Mouse (Mus musculus) lung, postnatal 0 days (tissue): Measurements from ENCODE around the gene Gm10491. TPM values are rescaled to one million over a fixed set of nuclear protein-coding genes. Genes with fewer than 3 reads are reported as not detected.
"Not testable (repeated sequence)": the region's sequence is repeated elsewhere in the genome, so short reads cannot be mapped to it uniquely, and the experiment has no call there.

Experiments used
- ATAC-seq: fragments of 200-750 bp; cut with Nextera tagmentation; 2 replicates; pipeline ENCODE4 v1.8.0; 2017; ENCODE audit warnings: moderate library complexity
- DNase-seq: peaks from one replicate; pipeline ENCODE4 v3.0.0-alpha.2; 2016; ENCODE audit warnings: low spot score
- H3K27ac ChIP-seq: fragments of 300-500 bp; sonication (generic); 2 replicates; pipeline ENCODE4 v1.5.1; 2014; ENCODE audit warnings: antibody characterized with exemption, mild to moderate bottlenecking, low read length, mixed read lengths
- H3K27me3 ChIP-seq: fragments of 300-500 bp; sonication (generic); replicated peaks from 2 replicates; pipeline ENCODE4 v1.6.1; 2014; ENCODE audit warnings: low read length, mixed read lengths; ENCODE audit not compliant: insufficient read depth
- H3K36me3 ChIP-seq: fragments of 300-500 bp; sonication (generic); 2 replicates; pipeline ENCODE4 v1.6.1; 2014; ENCODE audit warnings: low read length, mixed read lengths; ENCODE audit not compliant: insufficient read depth
- H3K4me1 ChIP-seq: fragments of 300-500 bp; sonication (generic); 2 replicates; pipeline ENCODE4 v1.6.1; 2014; ENCODE audit warnings: antibody characterized with exemption, low read depth, low read length, mixed read lengths; ENCODE audit not compliant: insufficient read depth
- H3K4me2 ChIP-seq: fragments of 300-500 bp; sonication (generic); replicated peaks from 2 replicates; pipeline ENCODE4 v1.6.1; 2014; ENCODE audit warnings: low read depth, mild to moderate bottlenecking, low read length, moderate library complexity, mixed read lengths
- H3K4me3 ChIP-seq: fragments of 300-500 bp; sonication (generic); 2 replicates; pipeline ENCODE4 v1.5.1; 2014; ENCODE audit warnings: low read depth, low read length
- H3K9ac ChIP-seq: fragments of 300-500 bp; sonication (generic); replicated peaks from 2 replicates; pipeline ENCODE4 v1.6.1; 2014; ENCODE audit warnings: low read depth, mild to moderate bottlenecking
- H3K9me3 ChIP-seq: fragments of 300-500 bp; sonication (generic); 2 replicates; pipeline ENCODE4 v1.6.1; 2016; ENCODE audit warnings: low read length, mixed read lengths
- CTCF ChIP-seq: IDR thresholded peaks from 2 replicates; pipeline ENCODE4 v1.5.1; 2016; ENCODE audit warnings: antibody characterized with exemption, mild to moderate bottlenecking
- EP300 ChIP-seq: IDR thresholded peaks from 2 replicates; pipeline ENCODE4 v1.6.1; 2016; ENCODE audit warnings: antibody characterized with exemption, mild to moderate bottlenecking, control low read depth
- WGBS: fragments of 180-500 bp; shearing (Covaris S2); extraction: QIAGEN DNeasy Blood & Tissue Kit; methylation state at CpG from one replicate; pipeline ENCODE4 v1.1.7; 2014; 5-methylcytosine and 5-hydroxymethylcytosine counted together
- polyA plus RNA-seq: library from polyadenylated mRNA; unstranded; fragments of >200 nt; fragmentation: Nextera tagmentation; extraction: Ambion mirVana; gene quantifications from 2 replicates; pipeline ENCODE4 v1.2.1, GENCODE M21; 2015

Gm10491 gene
- polyA plus RNA-seq, 1 experiment from 2014 or later: not detected

- Histone ChIP-seq H3K4me1 (no peaks in the 10 kb centered on the region), H3K9me3 (no peaks in the 10 kb centered on the region), H3K27ac (no peak overlapping the region), H3K27me3 (no peaks in the 10 kb centered on the region), H3K4me2 (no peak overlapping the region), H3K4me3 (no peak overlapping the region), H3K9ac (no peak overlapping the region), H3K36me3 (no peaks in the 10 kb centered on the region)
- 59% methylated on average over 10 of the region's 11 CpGs for WGBS
- TF ChIP-seq CTCF: peak; percentile 23; the same call in 1 of the 2 replicates
- TF ChIP-seq EP300: no peak
- DNase-seq (no peak), ATAC-seq (no peak)
Observed at GRCm38 (mm10) chrX:7936874-7937273, 29.2 kb upstream of the Gm10491 start.

GRCm38 (mm10) chrX:7928270-7928790 lies 20.7 kb upstream of the Gm10491 start, which contains the start of gene Eras:
Gene Eras, minus strand, starts transcription at chrX:7928607.
- Histone ChIP-seq H3K4me2 (no peak within 1 kb of the TSS), H3K36me3 (no peaks in the 10 kb centered on the region), H3K27ac (no peak within 1 kb of the TSS), H3K4me3 (no peak within 1 kb of the TSS), H3K27me3 (0 out of 2 replicates have a peak, but pooled peaks cover 2% of the 10 kb centered on the region), H3K9me3 (no peaks in the 10 kb centered on the region), H3K9ac (no peak within 1 kb of the TSS), H3K4me1 (no peaks in the 10 kb centered on the region)
- TF ChIP-seq CTCF (no peak), EP300 (no peak)
- ATAC-seq: no peak
- 14% methylated on average over 18 of the region's 19 CpGs for WGBS
- no peak for DNase-seq

- no peak for DNase-seq
- no peak overlapping the region for H3K27ac ChIP-seq
- 14% methylated on average over 10 of the region's 10 CpGs for WGBS
- no peaks in the 10 kb centered on the region for H3K36me3 ChIP-seq
- H3K27me3 ChIP-seq: peaks cover 3% of the 10 kb centered on the region; the same call in 1 of the 2 replicates
- TF ChIP-seq CTCF (no peak), EP300 (no peak)
- no peak overlapping the region for H3K4me3 ChIP-seq
- H3K9me3 ChIP-seq: no peaks in the 10 kb centered on the region
- no peak overlapping the region for H3K4me2 ChIP-seq
- no peaks in the 10 kb centered on the region for H3K4me1 ChIP-seq
- no peak for ATAC-seq
- no peak overlapping the region for H3K9ac ChIP-seq
Observed at GRCm38 (mm10) chrX:7927116-7927515, 19.5 kb upstream of the Gm10491 start.

GRCm38 (mm10) chrX:7926266-7926665 lies 18.6 kb upstream of the Gm10491 start:
- TF ChIP-seq CTCF: no peak
- no peak for TF ChIP-seq EP300
- no peak overlapping the region for H3K27ac ChIP-seq
- no peaks in the 10 kb centered on the region for H3K4me1 ChIP-seq
- H3K36me3 ChIP-seq: no peaks in the 10 kb centered on the region
- ATAC-seq (no peak), DNase-seq (no peak)
- H3K4me3 ChIP-seq: no peak overlapping the region
- H3K9me3 ChIP-seq: no peaks in the 10 kb centered on the region
- no peak overlapping the region for H3K4me2 ChIP-seq
- no peak overlapping the region for H3K9ac ChIP-seq
- H3K27me3 ChIP-seq: peaks cover 3% of the 10 kb centered on the region; the same call in 1 of the 2 replicates
- whole genome bisulfite sequencing: 62% methylated on average over 6 of the region's 6 CpGs

- 0 out of 2 replicates have a peak, but pooled peaks have one; percentile 16 for ATAC-seq
- H3K27ac ChIP-seq: no peak overlapping the region
- H3K27me3 ChIP-seq: peaks cover 9% of the 10 kb centered on the region; the same call in 1 of the 2 replicates
- 0 out of 2 replicates have a peak overlapping the region, but pooled peaks have one; percentile 3 for H3K4me3 ChIP-seq
- H3K4me2 ChIP-seq: peak overlapping the region; percentile 43
- WGBS: 13% methylated on average over 25 of the region's 48 CpGs
- no peak overlapping the region for H3K9ac ChIP-seq
- no peaks in the 10 kb centered on the region for H3K4me1 ChIP-seq
- no peak for DNase-seq
- no peaks in the 10 kb centered on the region for H3K36me3 ChIP-seq
- TF ChIP-seq CTCF: no peak
- TF ChIP-seq EP300: no peak
- H3K9me3 ChIP-seq: no peaks in the 10 kb centered on the region
Observed at GRCm38 (mm10) chrX:7922032-7922431, 14.4 kb upstream of the Gm10491 start.

- no peaks in the 10 kb centered on the region for H3K9me3 ChIP-seq
- DNase-seq (no peak), ATAC-seq (no peak)
- no peak within 1 kb of the TSS for H3K4me3 ChIP-seq
- no peak within 1 kb of the TSS for H3K27ac ChIP-seq
- no peak within 1 kb of the TSS for H3K4me2 ChIP-seq
- H3K27me3 ChIP-seq: peaks cover 9% of the 10 kb centered on the region; the same call in 1 of the 2 replicates
- no peak for TF ChIP-seq CTCF
- no peak for TF ChIP-seq EP300
- H3K36me3 ChIP-seq: no peaks in the 10 kb centered on the region
- H3K4me1 ChIP-seq: no peaks in the 10 kb centered on the region
- WGBS: 16% methylated on average over 17 of the region's 40 CpGs
- H3K9ac ChIP-seq: no peak within 1 kb of the TSS
Observed at GRCm38 (mm10) chrX:7919601-7920383, 12.2 kb upstream of the Gm10491 start, which contains the start of gene Pcsk1n. Gene Pcsk1n, plus strand, starts transcription at chrX:7919822.

GRCm38 (mm10) chrX:7917960-7918359 lies 10.3 kb upstream of the Gm10491 start:
- not testable (repeated sequence) for H3K9ac ChIP-seq, DNase-seq, H3K4me2 ChIP-seq, H3K4me3 ChIP-seq, H3K9me3 ChIP-seq, ATAC-seq, H3K36me3 ChIP-seq, H3K4me1 ChIP-seq, H3K27me3 ChIP-seq, H3K27ac ChIP-seq
- 54% methylated on average over 6 of the region's 6 CpGs for WGBS
